Mouse (Mus musculus) kidney, embryonic 14.5 days (tissue): Measurements from ENCODE around the gene Acer2. TPM values are rescaled to one million over a fixed set of nuclear protein-coding genes. Genes with fewer than 3 reads are reported as not detected.

ENCODE experiments used
- ATAC-seq: fragments of 200-750 bp; cut with Nextera tagmentation; 2 replicates; pipeline ENCODE4 v1.8.0; 2017; ENCODE audit warnings: moderate number of reproducible peaks, mild to moderate bottlenecking, moderate TSS enrichment, moderate library complexity; ENCODE audit not compliant: low FRiP score, low TSS enrichment
- H3K27ac ChIP-seq: fragments of 300-500 bp; sonication (generic); 2 replicates; pipeline ENCODE4 v1.5.1; 2014; ENCODE audit warnings: low read depth, mild to moderate bottlenecking, low read length, moderate library complexity, mixed read lengths
- H3K27me3 ChIP-seq: fragments of 300-500 bp; sonication (generic); 2 replicates; pipeline ENCODE4 v1.6.1; 2014; ENCODE audit warnings: mild to moderate bottlenecking, low read length; ENCODE audit not compliant: control insufficient read depth, insufficient read depth
- H3K36me3 ChIP-seq: fragments of 300-500 bp; sonication (generic); 2 replicates; pipeline ENCODE4 v1.6.1; 2014; ENCODE audit warnings: low read length, mixed read lengths; ENCODE audit not compliant: control insufficient read depth, insufficient read depth
- H3K4me1 ChIP-seq: fragments of 300-500 bp; sonication (generic); 2 replicates; pipeline ENCODE4 v1.6.1; 2014; ENCODE audit warnings: low read length, mixed read lengths; ENCODE audit not compliant: control insufficient read depth, insufficient read depth
- H3K4me2 ChIP-seq: fragments of 300-500 bp; sonication (generic); replicated peaks from 2 replicates; pipeline ENCODE4 v1.6.1; 2014; ENCODE audit warnings: low read depth, mild to moderate bottlenecking, low read length
- H3K4me3 ChIP-seq: fragments of 300-500 bp; sonication (generic); 2 replicates; pipeline ENCODE4 v1.5.1; 2014; ENCODE audit warnings: mild to moderate bottlenecking, low read length
- H3K9ac ChIP-seq: fragments of 300-500 bp; sonication (generic); 2 replicates; pipeline ENCODE4 v1.6.1; 2014; ENCODE audit warnings: low read depth, mild to moderate bottlenecking, low read length, moderate library complexity
- H3K9me3 ChIP-seq: fragments of 300-500 bp; sonication (generic); 2 replicates; pipeline ENCODE4 v1.6.1; 2016; ENCODE audit warnings: low read length; ENCODE audit not compliant: control insufficient read depth
- whole genome bisulfite sequencing: fragments of 180-500 bp; shearing (Covaris S2); extraction: QIAGEN DNeasy Blood & Tissue Kit; methylation state at CpG from one replicate; pipeline ENCODE4 v1.1.7; 2014; 5-methylcytosine and 5-hydroxymethylcytosine counted together
- polyA plus RNA-seq: library from polyadenylated mRNA; unstranded; fragments of >200 nt; fragmentation: Nextera tagmentation; extraction: Ambion mirVana; gene quantifications from 2 replicates; pipeline ENCODE4 v1.2.1, GENCODE M21; 2014

Gene Acer2
- polyA plus RNA-seq, 1 experiment from 2014 or later: 38.5 TPM

- peak; percentile 15; the same call in 1 of the 2 replicates for ATAC-seq
- no peaks in the 10 kb centered on the region for H3K9me3 ChIP-seq
- 0 out of 2 replicates have a peak overlapping the region, but pooled peaks have one; percentile 63 for H3K9ac ChIP-seq
- no peaks in the 10 kb centered on the region for H3K27me3 ChIP-seq
- H3K4me3 ChIP-seq: peak overlapping the region; percentile 42
- 84% methylated on average over 7 of the region's 7 CpGs for WGBS
- no peak overlapping the region for H3K27ac ChIP-seq
- peak overlapping the region; percentile 52 for H3K4me2 ChIP-seq
- H3K36me3 ChIP-seq: no peaks in the 10 kb centered on the region
- H3K4me1 ChIP-seq: no peaks in the 10 kb centered on the region
Observed at GRCm38 (mm10) chr4:86930101-86930635, 56.0 kb downstream of the Acer2 start.

- WGBS: 7% methylated on average over 33 of the region's 33 CpGs
- no peaks in the 10 kb centered on the region for H3K36me3 ChIP-seq
- peak; percentile 84 for ATAC-seq
- no peaks in the 10 kb centered on the region for H3K27me3 ChIP-seq
- peak overlapping the region; percentile 63 for H3K9ac ChIP-seq
- H3K9me3 ChIP-seq: no peaks in the 10 kb centered on the region
- peak overlapping the region; percentile 20; the same call in 1 of the 2 replicates for H3K27ac ChIP-seq
- H3K4me2 ChIP-seq: peak overlapping the region; percentile 52
- no peaks in the 10 kb centered on the region for H3K4me1 ChIP-seq
- H3K4me3 ChIP-seq: peak overlapping the region; percentile 42
Observed at GRCm38 (mm10) chr4:86930636-86931456, 56.6 kb downstream of the Acer2 start.

DNA sequence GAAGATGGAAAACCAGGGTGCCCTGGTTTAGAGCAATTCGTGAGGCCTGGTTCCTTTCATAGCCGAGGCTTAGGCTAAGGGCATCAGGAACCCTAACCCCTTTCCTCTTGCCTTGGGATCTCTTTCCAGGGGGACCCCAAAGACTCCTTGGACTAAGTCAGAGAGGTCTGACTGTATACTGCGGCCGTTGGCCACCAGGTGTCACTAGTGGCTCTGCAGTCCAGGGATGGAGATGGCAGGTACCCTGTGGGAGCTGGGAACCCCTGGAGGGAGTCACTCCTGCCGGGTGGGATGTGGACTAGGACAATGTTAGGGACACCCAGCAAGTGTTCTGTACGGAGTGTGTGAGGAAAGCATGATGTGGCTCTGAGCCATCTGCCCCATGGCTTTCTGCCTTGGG lies 58.8 kb downstream of the Acer2 start:
- WGBS: 84% methylated on average over 6 of the region's 6 CpGs
- H3K36me3 ChIP-seq: no peaks in the 10 kb centered on the region
- no peaks in the 10 kb centered on the region for H3K9me3 ChIP-seq
- H3K27ac ChIP-seq: no peak overlapping the region
- no peak overlapping the region for H3K4me3 ChIP-seq
- ATAC-seq: no peak
- H3K4me2 ChIP-seq: no peak overlapping the region
- no peak overlapping the region for H3K9ac ChIP-seq
- no peaks in the 10 kb centered on the region for H3K4me1 ChIP-seq
- no peaks in the 10 kb centered on the region for H3K27me3 ChIP-seq

GRCm38 (mm10) chr4:86936217-86936616 lies 62.0 kb downstream of the Acer2 start:
- Histone ChIP-seq H3K4me3 (no peak overlapping the region), H3K27ac (no peak overlapping the region), H3K4me2 (no peak overlapping the region), H3K9ac (no peak overlapping the region), H3K36me3 (no peaks in the 10 kb centered on the region), H3K4me1 (no peaks in the 10 kb centered on the region), H3K27me3 (no peaks in the 10 kb centered on the region), H3K9me3 (no peaks in the 10 kb centered on the region)
- WGBS: 95% methylated on average over 9 of the region's 9 CpGs
- no peak for ATAC-seq

- Histone ChIP-seq H3K27ac (no peak overlapping the region), H3K9ac (no peak overlapping the region), H3K4me2 (no peak overlapping the region), H3K4me1 (no peaks in the 10 kb centered on the region), H3K9me3 (no peaks in the 10 kb centered on the region), H3K27me3 (no peaks in the 10 kb centered on the region), H3K36me3 (no peaks in the 10 kb centered on the region), H3K4me3 (no peak overlapping the region)
- WGBS: 75% methylated on average over 3 of the region's 3 CpGs
- ATAC-seq: no peak
Observed at GRCm38 (mm10) chr4:86936706-86937105, 62.5 kb downstream of the Acer2 start.

- H3K4me3 ChIP-seq: no peak overlapping the region
- WGBS: 64% methylated on average over 6 of the region's 6 CpGs
- no peaks in the 10 kb centered on the region for H3K9me3 ChIP-seq
- H3K27me3 ChIP-seq: no peaks in the 10 kb centered on the region
- no peak for ATAC-seq
- H3K4me2 ChIP-seq: no peak overlapping the region
- H3K4me1 ChIP-seq: no peaks in the 10 kb centered on the region
- H3K9ac ChIP-seq: no peak overlapping the region
- H3K27ac ChIP-seq: no peak overlapping the region
- no peaks in the 10 kb centered on the region for H3K36me3 ChIP-seq
Observed at GRCm38 (mm10) chr4:86942656-86943055, 68.5 kb downstream of the Acer2 start.

GRCm38 (mm10) chr4:86943296-86943695 lies 69.1 kb downstream of the Acer2 start:
- Histone ChIP-seq H3K4me1 (no peaks in the 10 kb centered on the region), H3K4me2 (no peak overlapping the region), H3K27ac (no peak overlapping the region), H3K36me3 (no peaks in the 10 kb centered on the region), H3K9ac (no peak overlapping the region), H3K27me3 (no peaks in the 10 kb centered on the region), H3K4me3 (no peak overlapping the region), H3K9me3 (no peaks in the 10 kb centered on the region)
- 0 out of 2 replicates have a peak, but pooled peaks have one; percentile 24 for ATAC-seq
- 51% methylated on average over 6 of the region's 6 CpGs for WGBS

- Histone ChIP-seq H3K9ac (no peak overlapping the region), H3K9me3 (no peaks in the 10 kb centered on the region), H3K4me3 (no peak overlapping the region), H3K27ac (no peak overlapping the region), H3K4me2 (no peak overlapping the region), H3K27me3 (no peaks in the 10 kb centered on the region), H3K4me1 (no peaks in the 10 kb centered on the region), H3K36me3 (no peaks in the 10 kb centered on the region)
- WGBS: 89% methylated on average over 1 of the region's 1 CpGs
- ATAC-seq: no peak
Observed at GRCm38 (mm10) chr4:86948794-86949193, 74.6 kb downstream of the Acer2 start.

GRCm38 (mm10) chr4:86953519-86953918 lies 79.3 kb downstream of the Acer2 start:
- 60% methylated on average over 5 of the region's 5 CpGs for WGBS
- ATAC-seq: no peak
- H3K4me1 ChIP-seq: no peaks in the 10 kb centered on the region
- no peak overlapping the region for H3K9ac ChIP-seq
- no peaks in the 10 kb centered on the region for H3K27me3 ChIP-seq
- H3K27ac ChIP-seq: no peak overlapping the region
- H3K4me2 ChIP-seq: no peak overlapping the region
- H3K4me3 ChIP-seq: no peak overlapping the region
- H3K9me3 ChIP-seq: no peaks in the 10 kb centered on the region
- H3K36me3 ChIP-seq: no peaks in the 10 kb centered on the region
